Mouse (Mus musculus) kidney, postnatal 10 days (tissue): Measurements from ENCODE around the gene Npy2r.
A peak's percentile ranks its signal among the peaks of the same experiment; 100 is the strongest.

Experiments used
- DNase-seq: peaks from one replicate; pipeline ENCODE4 v3.0.0; 2021; ENCODE audit warnings: mixed read lengths

Gene Npy2r

DNA sequence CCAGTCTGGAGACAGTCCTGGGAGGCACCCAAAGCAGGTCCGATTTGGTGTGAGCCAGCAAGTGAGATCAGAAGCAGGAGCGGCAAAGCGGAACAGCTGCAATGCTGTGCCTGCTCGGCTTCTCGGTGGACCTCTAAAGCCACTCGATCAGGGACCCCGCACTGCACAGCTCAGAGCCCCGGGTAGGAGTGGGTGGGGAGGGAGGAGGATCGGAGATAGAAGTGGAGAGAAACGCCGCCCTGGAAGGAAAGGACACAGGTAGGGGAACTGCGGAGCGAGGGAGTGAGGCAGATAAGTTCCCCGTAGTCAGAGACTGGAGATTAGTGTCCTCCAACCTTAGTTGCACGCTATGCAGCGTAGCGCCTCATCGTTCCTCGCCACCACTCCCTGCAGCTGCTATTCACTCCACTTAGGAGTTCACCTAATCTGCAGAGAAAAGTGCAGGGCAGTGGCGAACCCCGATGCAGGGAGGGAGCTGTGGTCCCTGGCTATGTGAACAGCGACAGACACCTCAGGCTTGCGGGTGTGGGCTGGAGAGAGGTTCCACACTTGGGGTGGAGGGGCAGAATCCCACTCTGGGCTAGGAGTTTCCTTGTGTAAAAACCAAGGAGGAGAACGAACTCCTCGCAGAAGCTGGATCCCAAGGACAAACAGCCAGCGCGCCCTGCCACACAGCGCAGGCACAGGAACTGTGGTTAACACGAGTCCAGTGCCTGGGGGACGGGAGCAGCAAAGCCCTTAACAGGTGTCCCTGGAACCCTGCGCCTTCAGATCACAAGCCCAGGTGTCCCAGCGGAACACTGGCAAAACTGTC, at the start of gene Npy2r:
TSS of gene Npy2r (minus strand) at position 177 of the 814 bp plus-strand sequence.
- peak; percentile 18 for DNase-seq

DNA sequence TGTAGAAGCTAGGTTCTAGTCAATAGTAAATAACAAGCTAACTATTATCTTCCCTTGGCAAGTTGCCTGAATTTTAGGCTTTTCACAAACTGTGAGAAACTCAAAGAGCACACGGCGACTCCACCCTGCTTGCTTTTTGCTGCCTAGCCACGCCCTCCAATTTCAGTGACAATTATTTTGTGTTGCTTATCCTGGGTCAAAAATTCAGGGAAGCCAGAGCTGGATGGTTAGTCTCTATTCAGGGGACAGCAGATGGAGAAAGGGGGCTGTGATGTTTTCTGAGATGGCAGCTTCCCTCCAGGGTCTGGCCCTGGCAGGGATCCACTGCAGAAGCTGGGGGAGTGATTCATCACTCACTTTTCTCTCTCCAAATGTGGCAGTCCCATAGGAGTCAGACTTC, 9.9 kb upstream of the Npy2r start:
- no peak for DNase-seq

DNA sequence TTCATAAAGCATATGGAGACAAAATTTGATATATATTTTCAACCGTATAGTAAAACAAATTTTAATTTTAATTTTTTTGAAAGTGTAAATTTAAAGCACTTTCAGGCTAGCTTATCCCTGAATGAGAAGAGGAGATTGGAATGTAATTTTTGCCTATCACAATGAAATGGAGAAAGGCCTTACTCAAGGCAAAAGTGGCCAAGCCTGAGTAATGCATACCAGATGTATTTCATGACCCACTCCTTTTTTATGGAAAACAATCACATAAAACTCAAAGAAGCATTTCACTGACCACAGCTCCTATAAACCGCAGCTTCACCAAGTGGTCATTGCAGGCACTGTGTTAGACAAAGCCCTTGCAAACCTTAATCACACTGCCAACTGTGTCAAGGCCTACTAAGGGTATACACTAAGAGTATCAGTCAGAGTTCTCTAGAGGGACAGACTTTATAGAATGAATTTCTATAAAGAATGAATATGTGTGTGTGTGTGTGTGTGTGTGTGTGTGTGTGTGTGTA, 8.5 kb upstream of the Npy2r start:
- DNase-seq: no peak

DNA sequence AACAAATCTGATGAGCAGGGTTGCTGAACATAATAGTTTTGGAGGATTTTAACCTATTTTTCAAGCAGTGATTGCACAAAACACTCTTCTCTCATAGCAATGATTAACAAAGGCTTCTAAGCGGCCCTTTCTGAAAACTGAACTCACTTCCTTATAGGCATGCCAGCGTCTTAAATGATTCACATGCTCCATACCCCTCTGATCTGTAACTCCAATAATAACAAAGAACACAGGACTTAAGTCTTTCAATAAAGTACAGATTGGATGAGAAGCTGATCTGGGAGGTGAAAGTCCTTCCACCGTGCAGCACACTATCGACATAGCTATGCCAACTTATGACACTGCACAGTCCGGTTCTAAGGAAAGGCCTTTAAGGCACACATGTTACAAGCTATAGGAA, 2.0 kb upstream of the Npy2r start:
- no peak for DNase-seq

DNA sequence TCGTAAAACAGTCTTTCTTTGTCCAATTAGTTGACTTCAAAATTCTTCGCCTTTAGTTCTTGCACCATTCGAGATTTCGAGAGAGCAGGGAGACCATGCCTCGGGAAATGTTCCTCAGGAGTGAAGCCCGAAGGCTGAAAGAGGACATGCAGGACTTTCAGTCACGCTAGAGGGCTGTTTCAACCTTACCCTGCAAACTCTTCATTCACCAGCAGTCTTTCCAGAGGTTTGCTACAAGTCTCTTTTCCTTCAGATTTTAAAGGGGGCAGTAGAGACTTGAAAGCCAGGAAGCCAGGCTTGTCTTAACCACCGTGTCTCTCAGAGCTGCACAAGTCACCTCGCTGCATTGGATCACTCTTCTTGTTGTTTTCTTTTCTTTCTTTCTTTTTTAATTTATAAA, 869 bp upstream of the Npy2r start:
- DNase-seq: no peak

DNA sequence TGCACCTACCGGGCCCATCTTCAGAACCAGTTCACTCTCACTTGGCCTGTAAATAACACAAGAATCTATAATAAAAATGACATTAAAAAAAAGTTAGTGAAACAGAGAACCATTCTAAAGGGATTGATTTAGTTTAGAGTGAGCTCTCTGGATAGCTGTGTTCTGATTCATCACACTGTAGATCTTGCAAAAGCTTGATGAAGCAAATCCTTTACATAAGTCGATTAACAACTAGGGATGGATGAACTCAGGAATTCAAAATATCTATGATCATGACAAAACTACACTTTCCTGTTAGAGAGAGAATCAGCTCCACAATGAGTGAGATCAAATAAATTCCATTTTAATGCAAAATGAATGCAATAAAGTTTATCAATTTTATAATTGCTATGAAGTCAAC, 6.4 kb downstream of the Npy2r start:
- DNase-seq: no peak

DNA sequence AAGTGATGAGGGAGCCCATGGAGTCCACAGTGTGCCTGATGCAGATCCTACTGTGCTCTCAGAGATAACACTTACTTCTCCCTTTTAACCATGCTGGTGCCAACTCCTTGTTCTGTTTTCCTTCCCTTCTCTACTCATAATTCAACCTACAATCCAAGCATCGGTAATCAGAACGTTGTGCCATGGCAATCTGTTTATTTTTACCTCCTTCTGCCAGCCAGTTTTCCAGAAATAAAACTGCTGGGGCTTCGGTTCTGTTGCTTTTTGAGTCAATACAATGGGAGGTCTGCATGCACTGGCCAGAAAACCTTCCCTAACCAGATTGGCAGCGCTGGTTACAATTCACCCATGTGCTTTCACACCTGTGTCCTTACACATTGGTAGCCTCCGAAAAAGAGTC, 7.9 kb downstream of the Npy2r start:
- no peak for DNase-seq

DNA sequence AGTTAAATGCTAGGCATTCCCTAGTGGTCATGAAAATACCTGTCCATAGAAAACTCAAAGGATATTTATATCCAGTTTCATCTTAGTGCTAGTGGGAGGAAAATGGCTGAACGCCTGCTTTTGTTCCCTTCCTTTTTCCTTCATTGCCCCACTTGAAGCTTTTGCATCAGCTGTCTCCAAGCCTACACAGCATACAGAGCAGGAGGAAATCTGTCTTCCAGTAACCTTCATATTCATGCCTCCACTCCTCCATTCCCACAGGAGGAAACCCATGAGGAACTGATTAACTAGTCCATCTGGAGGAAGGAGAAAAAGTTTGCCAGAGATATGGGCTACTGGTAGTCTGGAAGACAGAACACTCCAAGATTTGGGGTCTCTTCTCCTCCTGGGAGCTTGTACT, 23.1 kb downstream of the Npy2r start:
- no peak for DNase-seq

DNA sequence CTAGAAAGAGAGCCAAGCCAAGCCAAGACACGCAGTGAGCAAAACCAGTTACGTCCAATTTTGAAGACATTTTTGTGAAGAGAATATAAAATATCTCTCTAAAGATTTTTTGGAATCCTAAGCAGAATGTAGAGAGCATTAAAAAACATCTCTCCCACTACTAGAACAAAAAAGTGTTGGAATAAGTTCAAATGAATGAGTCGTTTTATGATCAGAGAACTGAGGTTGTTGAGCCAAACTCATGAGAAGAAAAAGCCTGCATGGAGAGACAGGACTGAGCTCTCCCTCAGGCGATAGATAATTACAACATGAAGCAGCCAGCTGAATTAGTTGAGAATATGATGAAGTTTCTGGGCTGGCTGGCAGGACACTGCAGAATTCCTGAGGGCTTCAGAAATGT, 49.9 kb downstream of the Npy2r start:
- no peak for DNase-seq
